Mouse (Mus musculus): Measurements from ENCODE around the gene Gm49322.
"Not testable (repeated sequence)": the region's sequence is repeated elsewhere in the genome, so short reads cannot be mapped to it uniquely, and the experiment has no call there.

The Gm49322 gene

DNA sequence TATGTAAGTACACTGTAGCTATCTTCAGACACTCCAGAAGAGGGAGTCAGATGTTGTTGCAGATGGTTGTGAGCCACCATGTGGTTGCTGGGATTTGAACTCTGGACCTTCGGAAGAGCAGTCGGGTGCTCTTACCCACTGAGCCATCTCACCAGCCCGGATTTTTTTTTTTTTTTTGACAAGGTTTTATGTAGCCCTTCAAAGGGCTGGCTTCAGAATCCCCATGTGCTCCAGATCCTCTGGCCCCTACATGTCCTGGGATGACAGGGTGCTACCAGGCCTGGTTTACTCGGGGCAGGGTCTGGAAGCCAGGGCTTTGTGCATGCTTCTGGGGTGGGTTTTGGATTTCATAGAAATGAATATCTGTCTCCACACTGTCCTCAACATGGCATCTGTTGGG lies at the start of gene Gm49322:
Gene Gm49322 (plus strand): TSS at position 301 of the 400 bp plus-strand sequence.
- not testable (repeated sequence) for DNase-seq

- peak; percentile 83 for DNase-seq
Measured at GRCm38 (mm10) chr10:80557346-80557965, 48.4 kb upstream of the Gm49322 start.

DNA sequence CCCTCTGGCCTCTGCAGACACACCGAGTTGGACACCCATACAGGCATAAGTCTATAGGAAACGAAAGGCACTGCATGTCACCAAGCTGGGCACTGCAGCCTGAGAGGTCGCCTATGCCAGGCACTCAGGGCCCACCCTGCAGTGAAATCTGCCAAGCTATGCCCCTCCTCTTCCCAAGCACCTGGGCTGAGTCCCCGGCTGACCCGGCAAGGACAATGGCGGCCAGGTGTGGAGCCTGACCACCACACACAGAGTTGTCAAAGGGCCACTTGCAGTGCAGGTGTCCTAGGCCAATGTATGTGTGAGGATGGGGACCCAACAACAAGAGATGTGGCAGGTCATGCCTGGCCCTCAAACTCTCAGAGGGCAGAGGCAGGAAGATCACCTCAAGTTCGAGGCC lies 46.4 kb upstream of the Gm49322 start:
- no peak for DNase-seq

DNA sequence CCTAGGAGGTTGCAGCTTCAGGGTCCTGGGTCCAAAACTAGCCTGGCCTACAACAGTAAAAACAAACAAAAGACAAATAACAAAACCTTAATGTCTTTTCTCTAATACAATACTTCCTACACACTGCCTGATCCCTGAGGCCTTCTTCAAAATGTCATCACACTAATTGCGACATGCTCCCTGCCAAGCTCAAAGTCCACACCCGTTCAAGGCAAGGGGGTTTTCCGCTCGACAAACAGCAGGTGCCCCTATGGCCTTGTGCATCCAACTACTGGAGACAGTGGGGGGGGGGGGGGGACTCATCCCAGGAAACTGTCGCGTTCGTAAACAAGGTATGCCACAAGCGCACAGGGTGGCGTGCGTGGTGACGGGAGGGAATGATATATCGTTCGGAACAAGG lies 45.2 kb upstream of the Gm49322 start:
- peak; percentile 39 for DNase-seq

- DNase-seq: peak; percentile 95
Measured at GRCm38 (mm10) chr10:80561116-80561944, 44.5 kb upstream of the Gm49322 start, which contains the start of gene Rexo1. Gene Rexo1 (minus strand): TSS chr10:80561560.

DNA sequence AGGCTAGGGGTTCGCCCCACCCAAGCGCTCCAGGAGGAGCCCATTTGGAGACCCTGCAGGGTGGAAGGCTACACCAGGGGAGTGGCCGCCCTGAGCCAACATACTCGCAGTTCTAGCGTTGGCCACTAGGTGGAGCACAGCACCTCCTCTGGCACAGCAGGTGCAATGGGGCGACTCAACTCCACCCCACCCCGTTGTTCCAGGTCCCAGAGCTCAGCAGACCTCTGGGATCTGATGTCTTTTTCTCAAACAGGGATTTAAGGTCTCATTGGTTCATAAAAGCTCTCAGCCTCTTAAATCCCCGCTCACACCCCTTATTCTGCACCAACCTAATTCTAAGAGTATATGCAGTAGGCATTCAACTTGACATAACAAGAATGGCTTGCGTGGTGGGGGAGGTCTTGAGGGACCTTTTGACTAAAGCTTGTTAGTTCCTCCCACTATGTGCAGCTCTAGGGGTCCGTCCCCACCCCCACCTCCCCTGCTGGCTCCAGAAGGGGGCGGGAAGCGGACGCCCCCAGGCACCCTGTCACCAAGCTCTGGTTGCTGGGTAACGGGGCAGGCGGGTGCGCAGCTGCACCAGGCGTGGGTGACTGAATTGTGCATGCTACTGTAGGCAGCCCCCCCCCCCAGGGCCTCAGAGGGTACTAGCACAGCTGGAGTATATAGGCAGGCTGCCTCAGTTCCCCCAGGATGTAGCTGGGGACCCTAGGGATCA lies 39.3 kb upstream of the Gm49322 start:
- peak; percentile 87 for DNase-seq

- DNase-seq: no peak
Measured at GRCm38 (mm10) chr10:80568876-80569275, 36.9 kb upstream of the Gm49322 start.

DNA sequence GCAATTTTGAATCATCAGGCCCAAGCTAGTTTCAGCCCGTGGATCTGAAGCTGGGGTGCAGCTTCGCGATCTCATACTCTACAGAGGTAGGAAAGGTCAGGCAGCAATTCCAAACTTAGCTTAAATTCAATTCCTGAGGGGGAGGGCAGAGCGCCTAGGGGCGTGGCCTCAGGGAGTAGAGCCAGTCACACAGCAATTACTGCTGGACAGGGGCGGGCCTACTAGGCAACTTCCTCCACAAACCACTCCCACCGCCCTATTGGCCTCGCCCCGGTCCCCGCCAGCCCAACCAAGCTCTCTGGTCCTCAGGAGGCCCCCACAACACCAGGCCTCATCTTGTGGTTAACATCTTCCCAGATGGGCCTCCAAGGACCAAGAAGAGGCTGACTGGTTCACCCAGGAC lies 36.2 kb upstream of the Gm49322 start:
- DNase-seq: peak; percentile 73

GRCm38 (mm10) chr10:80570419-80570818 lies 35.4 kb upstream of the Gm49322 start:
- DNase-seq: no peak

DNA sequence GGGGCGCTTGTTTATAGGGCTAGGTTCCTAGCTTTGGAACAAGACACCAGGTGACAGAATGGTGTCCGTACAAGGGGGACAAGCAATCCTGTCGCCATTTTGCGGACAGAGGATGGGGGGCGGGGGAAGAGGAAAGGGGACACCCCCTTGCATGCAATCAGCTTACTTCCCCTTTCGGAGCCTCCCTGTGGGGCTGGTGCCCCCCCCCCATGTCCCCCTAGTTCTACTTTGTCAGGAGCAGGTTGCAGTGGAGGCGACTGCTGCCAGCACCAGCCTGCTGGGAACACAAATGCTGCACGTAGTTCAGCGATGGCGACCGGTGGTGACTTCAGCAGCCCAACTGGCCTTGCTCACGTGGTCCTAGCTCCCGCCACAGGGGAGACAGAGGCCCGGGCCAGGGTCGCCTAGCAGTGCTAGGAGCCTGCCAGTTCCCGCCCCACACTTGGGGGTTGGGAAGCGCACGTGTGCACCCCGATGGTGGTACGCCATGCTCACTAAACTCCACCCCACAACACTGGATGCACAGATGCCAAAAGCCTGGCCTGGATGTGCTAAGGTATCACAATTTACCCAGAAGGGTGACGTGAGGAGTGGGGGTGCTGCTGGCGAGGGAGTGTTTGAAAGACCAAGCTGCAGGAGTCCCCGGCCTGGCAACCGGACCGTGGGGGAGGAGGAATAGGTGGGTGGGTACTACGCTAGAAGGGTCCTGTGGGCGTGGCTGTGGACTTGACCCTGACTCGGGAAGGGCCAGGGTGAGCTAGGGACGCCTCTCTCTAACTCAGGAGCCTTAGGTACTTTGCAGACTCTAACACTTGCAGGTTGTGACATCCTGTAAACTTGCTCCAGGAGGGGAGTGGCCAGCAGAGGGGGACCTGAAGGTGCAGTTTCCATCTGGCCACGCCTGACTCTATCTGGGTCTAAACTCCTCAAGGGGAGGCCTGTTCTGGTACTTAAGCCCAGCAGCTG lies 34.7 kb upstream of the Gm49322 start:
- DNase-seq: no peak

GRCm38 (mm10) chr10:80572477-80572876 lies 33.3 kb upstream of the Gm49322 start:
- no peak for DNase-seq

DNA sequence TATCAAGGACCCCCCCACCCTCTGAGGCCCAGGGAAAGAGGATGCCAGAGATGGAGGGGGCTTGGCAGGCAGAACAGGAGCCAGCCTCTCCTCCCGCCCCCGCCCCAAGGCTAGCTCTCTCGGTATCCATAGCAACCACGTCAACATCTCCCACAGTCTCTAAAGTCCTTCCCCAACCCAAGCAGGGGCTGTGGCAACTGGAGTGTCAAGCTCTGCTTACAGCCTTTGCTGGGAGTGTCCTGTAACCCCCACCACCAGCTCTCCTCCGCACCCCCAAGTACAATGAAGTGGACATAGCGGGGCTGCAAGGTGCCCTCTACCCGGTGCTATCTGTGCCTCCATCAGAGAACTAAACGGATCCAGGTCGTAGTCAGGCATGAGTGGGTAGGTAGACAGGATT lies 31.9 kb upstream of the Gm49322 start:
- DNase-seq: no peak

GRCm38 (mm10) chr10:80574896-80575295 lies 30.9 kb upstream of the Gm49322 start:
- DNase-seq: no peak

DNA sequence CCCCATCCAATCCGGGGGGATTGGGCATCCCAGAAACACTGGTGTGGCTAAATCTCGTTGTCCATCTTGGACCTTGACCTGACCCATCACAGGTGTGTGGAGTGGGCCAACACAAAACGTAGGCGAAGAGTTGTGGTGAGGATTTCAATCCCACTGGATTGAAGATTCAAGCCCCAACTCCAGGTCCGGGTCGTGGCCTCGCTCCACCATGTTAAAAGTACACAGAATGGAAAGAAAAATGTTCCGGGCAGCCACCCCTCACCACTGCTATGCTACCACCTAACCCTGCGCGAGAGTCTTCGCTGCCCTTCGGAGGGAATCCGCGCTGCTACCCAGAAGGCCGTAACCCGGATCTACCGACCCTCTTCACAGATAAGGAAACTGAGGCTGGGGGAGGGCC lies 29.9 kb upstream of the Gm49322 start:
- DNase-seq: no peak

DNA sequence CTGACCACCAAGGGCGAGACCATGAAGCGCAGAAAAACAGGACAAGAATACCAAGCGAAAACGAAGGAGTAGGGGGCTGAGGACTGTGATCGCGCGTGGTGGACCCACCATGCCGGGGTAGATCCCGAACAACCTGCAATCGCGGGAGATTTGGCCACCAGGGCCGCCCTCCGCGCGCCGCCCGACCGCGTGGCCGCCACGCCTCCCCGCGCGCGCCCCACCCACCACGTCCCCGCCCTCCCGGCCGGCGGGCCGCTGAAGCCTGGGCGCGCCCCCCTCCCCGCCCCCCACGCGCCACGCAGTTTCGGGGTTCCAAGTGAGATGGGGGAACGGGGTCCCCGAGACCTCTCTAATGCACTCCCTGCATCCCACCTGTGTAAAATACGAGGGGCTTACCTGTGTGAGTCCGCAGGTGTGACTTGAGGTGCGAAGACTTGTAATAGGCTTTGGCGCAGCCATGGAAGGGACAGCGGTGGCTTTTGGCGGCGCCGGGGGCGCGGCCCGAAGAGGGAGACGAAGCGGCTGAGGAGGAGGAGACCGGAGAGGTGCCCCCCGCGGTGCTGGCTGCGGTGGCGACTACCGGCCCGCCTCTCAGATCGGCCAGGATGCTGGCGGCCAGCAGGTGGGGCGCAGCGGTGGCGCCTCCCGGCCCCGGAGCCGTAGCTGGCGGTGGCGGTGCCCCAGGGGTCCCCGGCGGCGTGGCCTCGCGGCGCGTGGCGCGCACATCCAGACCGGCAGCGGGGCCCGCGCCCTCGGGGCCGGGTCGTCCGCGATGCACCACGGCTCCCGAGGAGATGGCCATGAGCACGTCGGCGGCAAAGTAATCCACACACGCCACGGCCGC lies 29.2 kb upstream of the Gm49322 start:
- DNase-seq: peak; percentile 77

GRCm38 (mm10) chr10:80577195-80578130 lies 28.4 kb upstream of the Gm49322 start, which contains the start of gene Klf16:
Gene Klf16 (minus strand): TSS chr10:80577321.
- DNase-seq: peak; percentile 98

- peak; percentile 92 for DNase-seq
Measured at GRCm38 (mm10) chr10:80578131-80578750, 27.6 kb upstream of the Gm49322 start.

- peak; percentile 80 for DNase-seq
Measured at GRCm38 (mm10) chr10:80578911-80579310, 26.9 kb upstream of the Gm49322 start.

GRCm38 (mm10) chr10:80583047-80583446 lies 22.8 kb upstream of the Gm49322 start:
- DNase-seq: no peak

- peak; percentile 76 for DNase-seq
Measured at GRCm38 (mm10) chr10:80584045-80584488, 21.8 kb upstream of the Gm49322 start.
